Mouse (Mus musculus): ENCODE measurements around the gene Txlnb. TPM values are rescaled to one million over a fixed set of nuclear protein-coding genes. Genes with fewer than 3 reads are reported as not detected.
"Not testable (repeated sequence)": the region's sequence is repeated elsewhere in the genome, so short reads cannot be mapped to it uniquely, and the experiment has no call there.

Txlnb gene
- total RNA-seq, 1 experiment, result 1.8 TPM

- no peak overlapping the region for H3K27ac ChIP-seq (ENCODE audit: insufficient read depth, low read depth, low read length, poor library complexity, severe bottlenecking)
- no peak for TF ChIP-seq CHD2 (IDR thresholded peaks at IDR 0.05; ENCODE audit: low read depth, low read length)
- TF ChIP-seq MAFK (IDR thresholded peaks at IDR 0.05; ENCODE audit: insufficient read depth, low read depth, low read length), result no peak
- no peaks in the 10 kb centered on the region for H3K36me3 ChIP-seq (ENCODE audit: control insufficient read depth, insufficient read depth, low read length, poor library complexity, severe bottlenecking)
- in situ Hi-C loops (cut with MboI; ENCODE audit: low sequenced_read_pairs in 2 of 2, unreplicated experiment in 2 of 2), result no loop called here
- peaks cover 0 to 2% of the 10 kb centered on the region in 2 experiments; a peak in 1 of 4 replicates for H3K4me1 ChIP-seq (ENCODE audit: control insufficient read depth in 2 of 2, insufficient read depth in 2 of 2, low read length in 2 of 2, poor library complexity in 1 of 2)
- no peak overlapping the region for H3K9ac ChIP-seq (ENCODE audit: insufficient read depth, low read depth, low read length, poor library complexity, severe bottlenecking)
- no peak for DNase-seq (ENCODE audit: low read depth, low spot score)
- no peaks in the 10 kb centered on the region for H3K9me3 ChIP-seq (ENCODE audit: control insufficient read depth, insufficient read depth, low read depth, low read length)
- no peak overlapping the region for H3K4me3 ChIP-seq (ENCODE audit: insufficient read depth in 1 of 2, low read depth in 1 of 2, low read length in 2 of 2, poor library complexity in 1 of 2, severe bottlenecking in 1 of 2)
Measured at GRCm38 (mm10) chr10:17775079-17775478, 20.9 kb upstream of the Txlnb start.

- H3K4me1 ChIP-seq (ENCODE audit: control insufficient read depth in 2 of 2, insufficient read depth in 2 of 2, low read length in 2 of 2, poor library complexity in 1 of 2); H3K36me3 ChIP-seq (ENCODE audit: control insufficient read depth, insufficient read depth, low read length, poor library complexity, severe bottlenecking); H3K27ac ChIP-seq (ENCODE audit: insufficient read depth, low read depth, low read length, poor library complexity, severe bottlenecking); in situ Hi-C loops (cut with MboI; ENCODE audit: low sequenced_read_pairs in 2 of 2, unreplicated experiment in 2 of 2); H3K9ac ChIP-seq (ENCODE audit: insufficient read depth, low read depth, low read length, poor library complexity, severe bottlenecking); DNase-seq (ENCODE audit: low read depth, low spot score); H3K4me3 ChIP-seq (ENCODE audit: insufficient read depth in 1 of 2, low read depth in 1 of 2, low read length in 2 of 2, poor library complexity in 1 of 2, severe bottlenecking in 1 of 2); H3K9me3 ChIP-seq (ENCODE audit: control insufficient read depth, insufficient read depth, low read depth, low read length): not testable (repeated sequence)
Measured at GRCm38 (mm10) chr10:17776684-17777083, 19.3 kb upstream of the Txlnb start.

- no peak overlapping the region for H3K27ac ChIP-seq (ENCODE audit: insufficient read depth, low read depth, low read length, poor library complexity, severe bottlenecking)
- H3K4me1 ChIP-seq (ENCODE audit: control insufficient read depth in 2 of 2, insufficient read depth in 2 of 2, low read length in 2 of 2, poor library complexity in 1 of 2), result no peaks in the 10 kb centered on the region
- no peaks in the 10 kb centered on the region for H3K36me3 ChIP-seq (ENCODE audit: control insufficient read depth, insufficient read depth, low read length, poor library complexity, severe bottlenecking)
- TF ChIP-seq ZNF384 (IDR thresholded peaks at IDR 0.05; ENCODE audit: low read depth, low read length) (no peak), MAFK (IDR thresholded peaks at IDR 0.05; ENCODE audit: insufficient read depth, low read depth, low read length) (no peak)
- H3K9me3 ChIP-seq (ENCODE audit: control insufficient read depth, insufficient read depth, low read depth, low read length), result no peaks in the 10 kb centered on the region
- in situ Hi-C loops (cut with MboI; ENCODE audit: low sequenced_read_pairs in 2 of 2, unreplicated experiment in 2 of 2), result no loop called here
- H3K9ac ChIP-seq (ENCODE audit: insufficient read depth, low read depth, low read length, poor library complexity, severe bottlenecking), result no peak overlapping the region
- no peak overlapping the region for H3K4me3 ChIP-seq (ENCODE audit: insufficient read depth in 1 of 2, low read depth in 1 of 2, low read length in 2 of 2, poor library complexity in 1 of 2, severe bottlenecking in 1 of 2)
- no peak for DNase-seq (ENCODE audit: low read depth, low spot score)
Measured at GRCm38 (mm10) chr10:17786771-17787170, 9.3 kb upstream of the Txlnb start.

GRCm38 (mm10) chr10:17787938-17788337 is 8.1 kb upstream of the Txlnb start:
- no peak overlapping the region for H3K27ac ChIP-seq (ENCODE audit: insufficient read depth, low read depth, low read length, poor library complexity, severe bottlenecking)
- H3K4me3 ChIP-seq (ENCODE audit: insufficient read depth in 1 of 2, low read depth in 1 of 2, low read length in 2 of 2, poor library complexity in 1 of 2, severe bottlenecking in 1 of 2), result no peak overlapping the region
- no peak overlapping the region for H3K9ac ChIP-seq (ENCODE audit: insufficient read depth, low read depth, low read length, poor library complexity, severe bottlenecking)
- TF ChIP-seq HCFC1 (IDR thresholded peaks at IDR 0.05; ENCODE audit: borderline replicate concordance, insufficient read depth, low read length) (no peak), MAFK (IDR thresholded peaks at IDR 0.05; ENCODE audit: insufficient read depth, low read depth, low read length) (no peak), ZNF384 (IDR thresholded peaks at IDR 0.05; ENCODE audit: low read depth, low read length) (no peak), ZC3H11A (IDR thresholded peaks at IDR 0.05; ENCODE audit: borderline replicate concordance, low read depth, low read length) (no peak), CHD2 (IDR thresholded peaks at IDR 0.05; ENCODE audit: low read depth, low read length) (no peak)
- H3K9me3 ChIP-seq (ENCODE audit: control insufficient read depth, insufficient read depth, low read depth, low read length), result no peaks in the 10 kb centered on the region
- in situ Hi-C loops (cut with MboI; ENCODE audit: low sequenced_read_pairs in 2 of 2, unreplicated experiment in 2 of 2), result no loop called here
- H3K4me1 ChIP-seq (ENCODE audit: control insufficient read depth in 2 of 2, insufficient read depth in 2 of 2, low read length in 2 of 2, poor library complexity in 1 of 2), result no peaks in the 10 kb centered on the region
- no peaks in the 10 kb centered on the region for H3K36me3 ChIP-seq (ENCODE audit: control insufficient read depth, insufficient read depth, low read length, poor library complexity, severe bottlenecking)
- DNase-seq (ENCODE audit: low read depth, low spot score), result no peak

- Histone ChIP-seq H3K9me3 (ENCODE audit: control insufficient read depth, insufficient read depth, low read depth, low read length) (no peaks in the 10 kb centered on the region), H3K4me3 (ENCODE audit: insufficient read depth in 1 of 2, low read depth in 1 of 2, low read length in 2 of 2, poor library complexity in 1 of 2, severe bottlenecking in 1 of 2) (no peak overlapping the region), H3K4me1 (ENCODE audit: control insufficient read depth in 2 of 2, insufficient read depth in 2 of 2, low read length in 2 of 2, poor library complexity in 1 of 2) (no peaks in the 10 kb centered on the region), H3K36me3 (ENCODE audit: control insufficient read depth, insufficient read depth, low read length, poor library complexity, severe bottlenecking) (no peaks in the 10 kb centered on the region), H3K27ac (ENCODE audit: insufficient read depth, low read depth, low read length, poor library complexity, severe bottlenecking) (no peak overlapping the region), H3K9ac (ENCODE audit: insufficient read depth, low read depth, low read length, poor library complexity, severe bottlenecking) (no peak overlapping the region)
- no peak for DNase-seq (ENCODE audit: low read depth, low spot score)
- TF ChIP-seq HCFC1 (IDR thresholded peaks at IDR 0.05; ENCODE audit: borderline replicate concordance, insufficient read depth, low read length) (no peak), ZNF384 (IDR thresholded peaks at IDR 0.05; ENCODE audit: low read depth, low read length) (no peak), CHD2 (IDR thresholded peaks at IDR 0.05; ENCODE audit: low read depth, low read length) (no peak), MAFK (IDR thresholded peaks at IDR 0.05; ENCODE audit: insufficient read depth, low read depth, low read length) (no peak), ZC3H11A (IDR thresholded peaks at IDR 0.05; ENCODE audit: borderline replicate concordance, low read depth, low read length) (no peak)
- in situ Hi-C loops (cut with MboI; ENCODE audit: low sequenced_read_pairs in 2 of 2, unreplicated experiment in 2 of 2), result no loop called here
Measured at GRCm38 (mm10) chr10:17788347-17788746, 7.7 kb upstream of the Txlnb start.

Data from ES-E14 (cell line).